Comparison of ENCODE assay signal across 8 mouse cellular contexts in genomic region chr7:16924037-16924834, GRCm38 (mm10). TPM values are rescaled to one million over a fixed set of nuclear protein-coding genes. Genes with fewer than 3 reads are reported as not detected.
DNase-seq lines count a peak whose midpoint lies in the region; ATAC-seq and TF ChIP-seq lines count a peak whose summit lies in the region.

Gene Calm3, minus strand, starts transcription at chr7:16924114.

- peak within 1 kb of the TSS; percentile 94 for H3K4me3 ChIP-seq in forebrain, embryonic 10.5 days
- peak within 1 kb of the TSS; percentile 89 for H3K4me3 ChIP-seq in heart, embryonic 15.5 days
- peak within 1 kb of the TSS; percentile 84 to 92 for H3K4me3 ChIP-seq in liver, embryonic 14.5 days (ENCODE audit: insufficient read depth in 1 of 2, low read depth in 2 of 2, low read length in 2 of 2)
- H3K4me3 ChIP-seq in neural tube, embryonic 11.5 days (ENCODE audit: low read depth, low read length), result peak within 1 kb of the TSS; percentile 89
- peak within 1 kb of the TSS; percentile 90 for H3K4me3 ChIP-seq in stomach, postnatal 0 days (ENCODE audit: low read depth, low read length)

- H3K4me2 ChIP-seq in heart, embryonic 15.5 days, result peak within 1 kb of the TSS; percentile 85
- peak within 1 kb of the TSS; percentile 68 for H3K4me2 ChIP-seq in liver, embryonic 14.5 days (ENCODE audit: low read depth)
- peak within 1 kb of the TSS; percentile 90 for H3K4me2 ChIP-seq in neural tube, embryonic 11.5 days (ENCODE audit: low read depth)
- H3K4me2 ChIP-seq in stomach, postnatal 0 days (replicated peaks; ENCODE audit: low read depth), result peak within 1 kb of the TSS; percentile 93

- DNase-seq in CD8-positive naive resting alpha-beta T cell, adult 2 months (ENCODE audit: low read depth in 2 of 2, low spot score in 2 of 2), result peak; percentile 99 to 100
- DNase-seq in c-Kit-positive CD71-negative TER-119-negative erythroid progenitor cells, embryonic 14.5 days (ENCODE audit: low read depth), result peak; percentile 100
- DNase-seq in forebrain, embryonic 10.5 days (ENCODE audit: extremely low spot score, low spot score), result peak; percentile 100
- peak; percentile 99 to 100 for DNase-seq in kidney, postnatal 25 days
- peak; percentile 99 to 100 (median 99) for DNase-seq in liver, embryonic 14.5 days (ENCODE audit: low read depth in 3 of 3, low spot score in 3 of 3)
- peak; percentile 100 for DNase-seq in neural tube, embryonic 11.5 days (ENCODE audit: low spot score)
- DNase-seq in stomach, postnatal 0 days (ENCODE audit: low spot score), result peak; percentile 99

- peaks cover 43% of the 10 kb centered on the region for H3K4me1 ChIP-seq in forebrain, embryonic 10.5 days
- peaks cover 40% of the 10 kb centered on the region for H3K4me1 ChIP-seq in heart, embryonic 15.5 days (replicated peaks)
- H3K4me1 ChIP-seq in liver, embryonic 14.5 days (replicated peaks; ENCODE audit: control insufficient read depth in 2 of 2, insufficient read depth in 2 of 2, low read length in 1 of 2), result peaks cover 16 to 32% of the 10 kb centered on the region in 2 experiments
- H3K4me1 ChIP-seq in neural tube, embryonic 11.5 days (ENCODE audit: control insufficient read depth, insufficient read depth, low read length), result peaks cover 22% of the 10 kb centered on the region
- H3K4me1 ChIP-seq in stomach, postnatal 0 days (replicated peaks; ENCODE audit: control insufficient read depth, insufficient read depth), result peaks cover 18% of the 10 kb centered on the region

- peak; percentile 88 for ATAC-seq in heart, embryonic 15.5 days (replicated peaks; ENCODE audit: insufficient number of reproducible peaks, insufficient read depth, low FRiP score, low read depth)
- ATAC-seq in liver, embryonic 14.5 days (ENCODE audit: insufficient read depth), result peak; percentile 89
- ATAC-seq in neural tube, embryonic 11.5 days (ENCODE audit: insufficient read depth, low FRiP score, low TSS enrichment), result peak; percentile 91
- ATAC-seq in stomach, postnatal 0 days (ENCODE audit: low FRiP score, low TSS enrichment), result peak; percentile 93

- H3K27ac ChIP-seq in forebrain, embryonic 10.5 days, result peak within 1 kb of the TSS; percentile 98
- peak within 1 kb of the TSS; percentile 97 for H3K27ac ChIP-seq in heart, embryonic 15.5 days
- H3K27ac ChIP-seq in liver, embryonic 14.5 days, result peak within 1 kb of the TSS; percentile 79
- H3K27ac ChIP-seq in neural tube, embryonic 11.5 days (ENCODE audit: low read depth, low read length), result peak within 1 kb of the TSS; percentile 90
- H3K27ac ChIP-seq in stomach, postnatal 0 days (replicated peaks), result peak within 1 kb of the TSS; percentile 89

- 1% methylated on average over 64 of the region's 64 CpGs for WGBS in forebrain, embryonic 10.5 days
- WGBS in heart, embryonic 15.5 days, result 2% methylated on average over 64 of the region's 64 CpGs
- 2% methylated on average over 64 of the region's 64 CpGs for WGBS in liver, embryonic 14.5 days (ENCODE audit: insufficient replicate concordance)
- WGBS in neural tube, embryonic 11.5 days, result 2% methylated on average over 63 of the region's 64 CpGs
- 2% methylated on average over 62 of the region's 64 CpGs for WGBS in stomach, postnatal 0 days

- no peaks in the 10 kb centered on the region for H3K9me3 ChIP-seq in forebrain, embryonic 10.5 days
- H3K9me3 ChIP-seq in heart, embryonic 15.5 days (replicated peaks), result no peaks in the 10 kb centered on the region
- no peaks in the 10 kb centered on the region for H3K9me3 ChIP-seq in liver, embryonic 14.5 days (ENCODE audit: control insufficient read depth, low read length)
- H3K9me3 ChIP-seq in neural tube, embryonic 11.5 days (ENCODE audit: control insufficient read depth, low read length), result no peaks in the 10 kb centered on the region
- no peaks in the 10 kb centered on the region for H3K9me3 ChIP-seq in stomach, postnatal 0 days (ENCODE audit: control insufficient read depth, low read length)

- peak; percentile 70 for TF ChIP-seq EP300 in liver, embryonic 14.5 days (IDR thresholded peaks at IDR 0.05; ENCODE audit: low read depth)
- peak; percentile 91 for TF ChIP-seq EP300 in stomach, postnatal 0 days (optimal IDR thresholded peaks at IDR 0.05)

- H3K9ac ChIP-seq in heart, embryonic 15.5 days, result peak within 1 kb of the TSS; percentile 98
- peak within 1 kb of the TSS; percentile 97 for H3K9ac ChIP-seq in liver, embryonic 14.5 days (replicated peaks)
- H3K9ac ChIP-seq in neural tube, embryonic 11.5 days (ENCODE audit: low read length), result peak within 1 kb of the TSS; percentile 91
- H3K9ac ChIP-seq in stomach, postnatal 0 days (ENCODE audit: low read length), result peak within 1 kb of the TSS; percentile 88

- peak; percentile 42 for TF ChIP-seq CTCF in liver, embryonic 14.5 days (IDR thresholded peaks at IDR 0.05; ENCODE audit: low read depth)
- peak; percentile 26 for TF ChIP-seq CTCF in stomach, postnatal 0 days (IDR thresholded peaks at IDR 0.05; ENCODE audit: low read depth)

- H3K27me3 ChIP-seq in forebrain, embryonic 10.5 days (ENCODE audit: poor library complexity, severe bottlenecking), result no peaks in the 10 kb centered on the region
- no peaks in the 10 kb centered on the region for H3K27me3 ChIP-seq in heart, embryonic 15.5 days
- no peaks in the 10 kb centered on the region for H3K27me3 ChIP-seq in liver, embryonic 14.5 days (ENCODE audit: control insufficient read depth, insufficient read depth, low read length)
- no peaks in the 10 kb centered on the region for H3K27me3 ChIP-seq in neural tube, embryonic 11.5 days (ENCODE audit: control insufficient read depth, insufficient read depth, low read length)
- H3K27me3 ChIP-seq in stomach, postnatal 0 days (ENCODE audit: control insufficient read depth, insufficient read depth, low read length), result no peaks in the 10 kb centered on the region

- peaks cover 28% of the 10 kb centered on the region for H3K36me3 ChIP-seq in forebrain, embryonic 10.5 days (replicated peaks)
- no peaks in the 10 kb centered on the region for H3K36me3 ChIP-seq in heart, embryonic 15.5 days
- peaks cover 4% of the 10 kb centered on the region; the same call in 1 of the 2 replicates for H3K36me3 ChIP-seq in liver, embryonic 14.5 days (replicated peaks; ENCODE audit: control insufficient read depth, insufficient read depth, low read depth)
- no peaks in the 10 kb centered on the region for H3K36me3 ChIP-seq in neural tube, embryonic 11.5 days (ENCODE audit: control insufficient read depth, insufficient read depth, low read length)
- H3K36me3 ChIP-seq in stomach, postnatal 0 days (ENCODE audit: control insufficient read depth, insufficient read depth, low read length), result no peaks in the 10 kb centered on the region

RNA-seq across cellular contexts. Expression of gene Calm3, which starts in this region (rescaled TPM):
- 156 and 163 TPM in 2 replicates for polyA plus RNA-seq in forebrain, embryonic 10.5 days (2016; fragmentation: Nextera tagmentation; extraction: Ambion mirVana)
- polyA plus RNA-seq in heart, embryonic 15.5 days (2015; fragmentation: Nextera tagmentation; extraction: Ambion mirVana), result 96.4 and 98.4 TPM in 2 replicates
- 72.2 and 90.3 TPM in 2 replicates for polyA plus RNA-seq in liver, embryonic 14.5 days (2012; rRNA removed)
- 115 and 122 TPM in 2 replicates for polyA plus RNA-seq in liver, embryonic 14.5 days (2014; fragmentation: Nextera tagmentation; extraction: Ambion mirVana)
- polyA plus RNA-seq in neural tube, embryonic 11.5 days (2014; fragmentation: Nextera tagmentation; extraction: Ambion mirVana), result 257 and 263 TPM in 2 replicates
- 49.1 and 58.7 TPM in 2 replicates for polyA plus RNA-seq in stomach, postnatal 0 days (2015; fragmentation: Nextera tagmentation; extraction: Ambion mirVana)

Comparison
In these comparisons a context has a peak if more than half of its experiments do, and no peak if none do; other contexts are left out.
1. Peak in every context shown above with its lines: DNase-seq, ATAC-seq, H3K4me3 ChIP-seq and H3K27ac ChIP-seq.